Mouse (Mus musculus): ENCODE data around the gene Bcap29.
A peak's percentile ranks its signal among the peaks of the same experiment; 100 is the strongest.
"Not testable (repeated sequence)": the region's sequence is repeated elsewhere in the genome, so short reads cannot be mapped to it uniquely, and the experiment has no call there.

Gene Bcap29

DNA sequence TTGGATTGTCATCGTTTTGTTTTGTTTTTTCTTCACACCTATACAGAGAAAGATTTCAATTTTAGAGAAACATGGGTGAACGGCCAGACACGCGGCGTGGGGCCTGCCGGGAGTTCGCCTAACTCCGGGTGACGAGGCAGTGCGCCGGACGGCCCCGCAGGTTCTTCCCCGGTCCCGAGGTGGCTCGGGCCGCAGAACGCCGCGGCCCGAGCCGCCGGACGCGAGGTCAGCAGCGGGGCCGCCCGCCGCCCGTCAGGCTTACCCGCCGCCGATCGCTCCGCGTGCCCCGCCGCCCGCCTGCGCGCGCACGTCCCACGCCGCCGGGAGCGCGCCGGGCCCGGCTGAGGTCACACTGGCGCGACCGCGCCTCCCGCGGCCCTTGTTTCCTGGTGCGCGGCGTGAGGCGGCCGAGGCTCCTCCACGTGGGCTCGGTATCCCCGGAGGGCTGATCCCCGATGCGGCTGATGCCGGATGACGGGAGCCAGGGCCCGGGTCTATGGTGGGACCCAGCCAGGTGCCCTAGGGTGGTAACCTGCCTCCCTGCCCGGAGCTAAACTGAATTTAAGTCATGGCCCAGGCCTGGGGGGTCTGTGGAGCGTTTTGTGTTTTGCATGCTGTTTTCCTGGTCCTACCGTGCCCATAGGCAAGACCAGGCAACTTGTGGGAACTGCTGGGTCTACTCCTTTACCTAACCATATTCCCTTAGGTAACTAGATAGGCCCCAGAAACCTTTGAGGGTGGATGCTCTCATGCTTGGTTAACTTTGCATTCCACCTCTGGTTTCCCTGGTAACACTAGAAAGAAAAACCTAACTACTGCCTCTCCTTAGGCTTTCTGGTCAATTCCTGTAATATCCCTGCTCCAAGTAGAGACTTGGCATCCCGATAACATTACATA is at the start of gene Bcap29:
Gene Bcap29 (minus strand): TSS at position 316 of the 897 bp plus-strand sequence.
- peak; percentile 74 to 85 for DNase-seq

DNA sequence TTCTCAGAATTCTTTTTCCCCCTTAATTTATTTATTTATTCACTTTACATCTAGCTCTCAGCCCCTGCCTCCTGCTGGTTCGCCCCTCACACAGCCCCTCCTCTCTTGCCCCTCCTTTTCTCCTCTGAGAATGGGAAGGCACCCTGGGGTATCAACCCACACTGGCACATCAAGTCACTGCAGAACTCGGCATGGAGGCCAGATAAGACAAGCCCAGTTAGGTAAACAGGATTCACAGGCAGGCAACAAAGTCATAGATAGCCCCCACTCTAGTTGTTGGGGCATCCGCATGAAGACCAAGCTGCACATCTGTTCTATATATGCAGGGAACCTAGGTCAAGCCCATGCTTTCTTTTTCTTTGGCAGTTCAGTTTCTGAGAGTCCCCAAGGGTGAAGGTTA is 32.7 kb upstream of the Bcap29 start:
- DNase-seq: no peak

- no peak for DNase-seq
Observed at GRCm38 (mm10) chr12:31665999-31666398, 31.5 kb upstream of the Bcap29 start.

DNA sequence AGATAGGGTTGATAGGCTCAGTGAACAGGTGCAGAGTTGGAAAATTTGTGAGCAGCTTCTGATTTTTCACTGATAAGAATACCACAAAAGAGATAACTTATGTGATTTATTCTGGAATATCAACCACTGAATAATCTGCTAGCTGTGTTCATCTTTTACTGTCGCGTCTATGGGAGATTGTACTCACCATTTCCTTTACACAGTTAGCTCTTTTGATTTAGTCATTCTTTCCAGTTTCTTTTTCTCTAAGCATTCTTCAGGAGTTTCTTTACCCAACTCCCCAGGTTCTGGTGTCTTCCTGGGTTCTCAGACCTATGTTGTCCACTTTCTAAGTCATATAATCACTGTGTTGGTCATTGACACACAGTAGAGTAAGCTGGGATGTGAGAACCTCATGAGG is 22.4 kb upstream of the Bcap29 start:
- no peak for DNase-seq

DNA sequence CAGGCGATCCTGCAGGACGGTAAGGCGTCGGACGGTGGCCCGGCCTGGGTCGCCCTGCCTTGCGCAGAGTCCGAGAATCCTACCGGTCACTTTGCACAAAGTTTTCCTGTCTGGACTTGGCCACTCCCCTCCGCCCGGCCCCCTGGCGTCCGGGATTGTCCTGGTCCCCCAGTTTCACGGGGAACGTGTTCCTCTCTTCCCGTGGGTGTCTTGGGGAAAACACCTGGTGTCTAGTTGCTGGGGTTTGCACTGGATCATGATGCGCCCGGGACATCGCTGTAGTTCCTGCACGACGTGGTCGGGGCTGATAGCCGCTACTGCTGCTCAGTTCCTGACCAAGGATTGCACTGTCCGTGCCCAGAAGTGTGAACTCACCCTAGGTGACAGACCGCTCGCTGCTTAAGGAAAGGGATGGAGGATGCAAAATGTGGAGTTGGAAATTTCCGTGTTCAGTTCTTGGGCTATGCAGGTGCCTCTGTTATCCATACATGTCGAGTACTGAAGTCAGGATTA is 20.6 kb upstream of the Bcap29 start:
- DNase-seq: no peak

DNA sequence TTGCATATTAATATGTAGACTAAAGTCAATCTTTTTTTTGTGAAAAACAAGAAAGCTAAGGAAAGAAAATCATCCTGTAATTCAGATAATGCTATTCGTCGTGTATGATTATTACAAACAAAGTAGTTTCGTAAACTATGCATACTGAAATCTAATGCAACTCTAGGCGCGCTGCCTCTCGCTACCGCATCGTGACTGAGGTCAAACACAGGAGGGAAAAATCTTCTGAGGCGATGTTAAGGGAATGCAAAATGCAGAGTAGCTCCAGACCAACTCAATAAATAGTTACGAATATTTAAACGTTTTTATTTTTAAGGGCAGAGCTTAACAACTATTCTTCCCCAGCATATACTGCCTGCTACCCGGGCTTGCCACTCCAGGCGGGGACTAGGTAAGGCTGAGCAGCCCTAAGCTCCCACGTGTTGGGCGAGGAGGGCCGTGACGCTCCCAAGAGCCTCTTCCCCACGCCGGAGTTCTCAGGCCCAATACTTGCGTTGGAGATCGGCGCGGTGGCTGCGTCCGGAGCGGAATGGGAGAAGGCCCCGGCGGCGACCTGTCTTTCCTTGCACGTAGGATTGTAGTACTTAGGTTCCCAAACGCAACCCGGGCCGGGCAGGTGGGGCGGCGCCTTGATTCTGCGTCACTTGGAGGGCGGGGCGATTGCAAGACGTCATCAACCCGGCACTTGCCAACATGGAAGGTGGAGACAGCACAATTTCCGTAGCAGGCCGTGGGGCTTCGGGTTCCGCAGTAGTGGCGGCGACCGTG is 19.9 kb upstream of the Bcap29 start, which contains the start of the genes Dus4l and Cog5:
Gene Dus4l (minus strand): TSS at position 630 of the 768 bp plus-strand sequence.
Gene Cog5 (plus strand): TSS at position 673 of the 768 bp plus-strand sequence.
- DNase-seq: peak; percentile 97 to 99

DNA sequence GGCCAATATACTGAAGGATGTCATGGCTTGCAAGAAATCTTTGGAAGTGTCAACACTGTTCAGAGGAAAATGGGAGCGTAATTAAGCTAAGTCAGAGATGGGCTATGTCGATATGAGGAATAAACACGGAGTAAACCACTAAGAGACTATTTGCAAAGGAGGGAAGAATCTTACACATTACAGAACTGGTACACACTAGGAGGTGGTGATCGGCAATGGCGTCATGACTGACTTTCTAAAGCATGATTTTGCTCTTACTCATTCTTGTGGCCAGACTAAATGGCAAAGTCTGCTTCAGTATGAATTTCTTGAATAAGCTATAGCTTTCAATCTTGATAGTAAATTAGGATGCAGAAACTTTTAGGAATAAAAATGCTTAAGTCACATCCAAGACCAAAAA is 19.2 kb upstream of the Bcap29 start:
- no peak for DNase-seq

- no peak for DNase-seq
Observed at GRCm38 (mm10) chr12:31635240-31635607, 766 bp upstream of the Bcap29 start.

DNA sequence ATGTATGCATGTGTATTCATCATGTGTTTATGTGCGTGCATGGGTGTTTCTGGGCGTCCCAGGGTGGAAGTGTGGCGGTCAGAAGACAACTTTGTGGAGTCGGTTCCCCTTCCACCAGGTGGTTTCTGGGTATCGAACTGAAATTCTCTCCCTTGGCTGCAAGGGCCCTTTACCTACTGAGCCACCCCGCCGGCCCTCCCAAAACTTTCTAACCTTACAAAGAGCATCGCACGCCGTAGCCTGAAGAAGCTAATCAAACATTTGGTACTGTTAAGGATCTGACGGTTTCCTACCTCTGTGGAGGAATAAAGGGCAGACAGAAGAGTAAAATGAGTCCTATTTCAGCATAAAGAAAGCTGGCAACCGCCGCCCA is 502 bp downstream of the Bcap29 start:
- DNase-seq: peak in 1 of 2 experiments; percentile 21

GRCm38 (mm10) chr12:31628396-31628795 is 6.1 kb downstream of the Bcap29 start:
- DNase-seq: not testable (repeated sequence)

- no peak for DNase-seq
Observed at GRCm38 (mm10) chr12:31625016-31625415, 9.4 kb downstream of the Bcap29 start.

DNA sequence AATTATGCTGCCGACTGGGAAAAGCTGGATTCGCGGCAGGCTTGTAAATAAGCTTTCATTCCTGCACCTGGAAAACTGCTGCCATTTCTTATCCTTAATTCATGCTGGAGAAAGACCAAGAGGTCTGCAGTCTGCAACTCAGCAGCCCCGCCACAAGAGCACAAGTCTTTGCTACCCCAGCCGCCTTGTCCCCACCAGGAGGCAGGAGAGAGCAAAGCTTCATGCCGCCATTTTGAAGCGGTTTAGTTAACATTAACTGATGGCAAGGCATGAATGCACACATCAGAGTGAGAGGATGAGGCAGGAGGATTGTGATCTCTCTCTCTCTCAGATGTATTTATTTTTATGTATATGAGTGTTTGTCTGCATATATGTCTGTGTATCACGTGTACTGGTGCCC is 14.4 kb downstream of the Bcap29 start:
- no peak for DNase-seq

- no peak for DNase-seq
Observed at GRCm38 (mm10) chr12:31613353-31613752, 21.1 kb downstream of the Bcap29 start.

- no peak for DNase-seq
Observed at GRCm38 (mm10) chr12:31608138-31608537, 26.3 kb downstream of the Bcap29 start.

- peak; percentile 8 to 22 for DNase-seq
Observed at GRCm38 (mm10) chr12:31604894-31605293, 29.6 kb downstream of the Bcap29 start.

DNA sequence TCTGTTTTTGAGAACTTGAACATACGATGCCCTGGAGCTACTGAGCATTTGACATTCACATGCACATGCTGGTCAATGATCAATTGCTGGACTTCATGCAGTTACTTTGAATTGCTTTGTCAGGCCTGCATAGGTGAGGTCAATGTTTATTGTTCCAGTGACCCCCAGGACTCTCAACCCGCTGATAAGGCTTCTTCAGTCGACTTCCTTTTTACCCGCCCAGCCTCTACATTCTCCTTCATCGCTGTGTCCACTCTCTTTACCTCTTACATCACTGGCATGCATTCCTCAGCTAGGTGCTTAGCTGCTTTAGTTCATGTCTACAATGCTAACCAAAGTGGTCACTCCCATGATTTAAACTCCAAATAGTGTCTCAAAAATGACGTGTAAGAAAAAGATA is 30.9 kb downstream of the Bcap29 start:
- DNase-seq: no peak

GRCm38 (mm10) chr12:31594296-31594695 is 40.2 kb downstream of the Bcap29 start:
- DNase-seq: no peak

DNA sequence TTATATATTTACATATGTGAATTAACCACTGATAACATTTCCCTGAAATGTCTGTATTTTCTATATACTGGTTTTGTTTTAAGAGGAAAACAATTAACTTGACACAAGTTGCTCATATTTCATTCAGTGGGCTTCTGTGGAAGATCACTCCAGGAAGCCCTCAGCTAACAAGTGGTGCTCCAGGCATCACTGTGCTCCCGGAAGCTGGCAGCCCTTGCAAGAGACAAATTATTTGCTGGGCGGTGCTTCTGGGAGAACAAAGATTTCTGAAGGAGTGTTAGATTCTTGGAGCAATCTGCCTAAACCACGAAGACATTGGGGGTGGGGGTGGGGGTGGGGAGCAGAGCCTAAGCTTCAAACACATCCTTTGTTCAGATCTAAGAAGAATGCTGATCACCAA is 42.4 kb downstream of the Bcap29 start:
- DNase-seq: no peak

- DNase-seq: no peak
Observed at GRCm38 (mm10) chr12:31583726-31584125, 50.7 kb downstream of the Bcap29 start.

DNA sequence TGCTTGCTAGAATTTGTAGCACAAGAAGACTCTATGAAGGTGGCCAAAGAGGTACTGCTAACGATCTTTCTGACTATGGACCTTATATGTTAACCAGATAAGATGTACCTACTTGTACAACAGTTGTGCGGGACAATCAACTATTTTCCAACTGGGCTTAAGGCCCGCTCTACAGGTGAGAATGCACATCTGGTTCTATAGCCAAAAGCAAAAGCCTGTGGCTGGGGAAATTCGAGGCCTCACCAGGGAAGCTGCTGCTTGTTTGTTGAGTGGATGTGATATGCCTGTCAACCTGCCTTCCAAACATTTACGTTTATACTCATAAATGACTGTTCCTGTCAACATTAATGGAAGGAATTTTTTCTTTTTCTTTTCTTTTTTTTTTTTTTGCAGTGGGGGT is 52.4 kb downstream of the Bcap29 start:
- no peak for DNase-seq

DNA sequence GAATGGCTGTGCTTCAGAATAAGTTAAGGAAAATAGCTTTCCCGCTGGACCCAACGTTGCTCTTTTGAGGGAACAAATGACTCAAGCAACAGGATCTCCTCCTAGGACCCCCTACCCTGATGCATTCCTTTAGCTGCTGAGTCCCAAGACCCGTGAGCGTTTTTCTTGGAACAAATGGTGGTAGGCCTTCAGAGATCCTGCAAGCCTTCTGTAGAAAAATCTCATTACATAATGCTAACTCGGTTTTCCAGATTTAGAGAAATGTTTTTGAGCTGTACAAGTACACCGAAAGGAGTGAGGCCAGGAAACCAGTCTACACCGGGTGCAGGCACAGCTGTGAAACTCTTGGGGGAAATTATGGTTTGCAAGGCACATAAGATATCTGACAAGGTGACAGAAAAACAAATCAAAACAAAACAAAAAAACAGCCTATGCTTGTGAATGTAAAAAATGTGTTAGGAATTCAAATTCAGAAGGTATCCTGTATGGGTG is 53.1 kb downstream of the Bcap29 start:
- no peak for DNase-seq

DNA sequence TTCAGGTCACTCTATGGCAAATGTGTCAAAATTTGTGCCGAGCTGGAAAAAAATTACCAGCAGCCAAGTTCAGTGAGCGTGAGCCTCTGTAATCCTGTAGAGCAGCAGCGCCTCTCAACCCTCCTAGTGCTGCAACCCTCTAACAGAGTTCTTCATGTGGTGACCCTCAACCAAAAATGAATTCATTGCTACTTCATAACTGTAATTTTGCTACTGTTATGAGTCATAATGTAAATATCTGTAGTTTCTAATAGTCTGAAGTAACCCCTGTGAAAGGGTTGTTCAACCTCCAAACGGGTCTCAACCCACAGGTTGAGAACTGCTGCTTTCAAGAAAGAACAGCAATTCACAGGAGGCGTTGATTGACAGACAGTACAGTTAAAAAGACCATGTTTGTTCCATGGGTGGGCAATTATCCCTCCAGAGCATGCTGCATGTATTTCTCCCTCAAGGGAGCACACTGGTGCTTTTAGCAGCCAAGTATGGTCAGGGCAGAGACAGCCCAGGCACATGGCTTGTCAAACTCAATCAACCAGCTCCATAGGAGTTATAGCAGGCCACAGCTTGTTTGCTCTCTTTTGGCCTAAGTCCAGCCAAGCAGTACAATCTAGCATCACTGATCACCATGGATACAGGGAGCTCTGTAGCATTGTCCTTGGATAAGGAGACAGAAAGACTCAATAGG is 53.7 kb downstream of the Bcap29 start:
- DNase-seq: no peak

Measured in cerebellum, postnatal 36 days (tissue).